Mouse (Mus musculus): ENCODE measurements at regions not wholly inside any gene's neighbourhood (a gene's known extent, or its start where the extent isn't known, plus 50 kb on each side); places are given as distances from the start of the nearest gene placed in this dataset.

- Histone ChIP-seq H3K4me1 (ENCODE audit: control insufficient read depth in 1 of 2, insufficient read depth in 2 of 2, low read length in 2 of 2) (no peaks in the 10 kb centered on the region), H3K9ac (ENCODE audit: control insufficient read depth, low read depth, low read length, poor library complexity, severe bottlenecking) (no peak overlapping the region), H3K9me3 (replicated peaks; ENCODE audit: insufficient read depth, low read length) (no peaks in the 10 kb centered on the region), H3K79me2 (ENCODE audit: control insufficient read depth, insufficient read depth, low read length, poor library complexity) (no peaks in the 10 kb centered on the region), H3K27me3 (ENCODE audit: control insufficient read depth in 1 of 2, insufficient read depth in 2 of 2, low read length in 2 of 2) (peaks cover 7 to 12% of the 10 kb centered on the region in 2 experiments), H3K36me3 (ENCODE audit: control insufficient read depth in 1 of 2, insufficient read depth in 2 of 2, low read length in 2 of 2) (no peaks in the 10 kb centered on the region), H3K4me3 (ENCODE audit: control insufficient read depth in 1 of 2, insufficient read depth in 1 of 2, low read depth in 2 of 2, low read length in 2 of 2) (no peak overlapping the region), H3K27ac (ENCODE audit: control insufficient read depth, low read depth, low read length) (no peak overlapping the region)
- TF ChIP-seq KAT2A (conservative IDR thresholded peaks at IDR 0.05; ENCODE audit: low read depth, low read length) (no peak), GABPA (IDR thresholded peaks at IDR 0.05; ENCODE audit: low read depth, low read length) (no peak), NRF1 (IDR thresholded peaks at IDR 0.05; ENCODE audit: insufficient read depth, low read depth, low read length, poor library complexity, severe bottlenecking) (no peak), SMC3 (IDR thresholded peaks at IDR 0.05; ENCODE audit: low read depth, low read length) (no peak), TBP (IDR thresholded peaks at IDR 0.05; ENCODE audit: low read depth, low read length) (no peak), MEF2A (IDR thresholded peaks at IDR 0.05; ENCODE audit: extremely low read depth, insufficient replicate concordance, low read depth, low read length, poor library complexity, severe bottlenecking) (no peak), MAZ (IDR thresholded peaks at IDR 0.05; ENCODE audit: low read depth, low read length) (no peak), ZMIZ1 (IDR thresholded peaks at IDR 0.05; ENCODE audit: low read depth, low read length) (no peak), JUND (IDR thresholded peaks at IDR 0.05; ENCODE audit: low read depth, low read length) (no peak)
- DNase-seq (ENCODE audit: low read depth, low spot score): no peak
Observed at GRCm38 (mm10) chr13:64000303-64000702, 88.7 kb downstream of the Hsd17b3 start.

GRCm38 (mm10) chr13:63998647-63999046 lies 90.4 kb downstream of the Hsd17b3 start:
- TF ChIP-seq TAL1 (IDR thresholded peaks at IDR 0.05; ENCODE audit: low read length): no peak
- TF ChIP-seq ZC3H11A (IDR thresholded peaks at IDR 0.05; ENCODE audit: low read depth, low read length): no peak
- no peak for TF ChIP-seq ELF1 (IDR thresholded peaks at IDR 0.05; ENCODE audit: low read depth, low read length)
- TF ChIP-seq MYB (IDR thresholded peaks at IDR 0.05; ENCODE audit: low read depth, low read length): no peak
- TF ChIP-seq ZNF384 (IDR thresholded peaks at IDR 0.05; ENCODE audit: low read depth, low read length): no peak
- no peak for TF ChIP-seq USF2 (IDR thresholded peaks at IDR 0.05; ENCODE audit: borderline replicate concordance in 1 of 2, insufficient read depth in 1 of 2, low read depth in 1 of 2, low read length in 2 of 2)
- TF ChIP-seq MXI1 (IDR thresholded peaks at IDR 0.05; ENCODE audit: low read depth, low read length): no peak
- TF ChIP-seq MEF2A (IDR thresholded peaks at IDR 0.05; ENCODE audit: extremely low read depth, insufficient replicate concordance, low read depth, low read length, poor library complexity, severe bottlenecking): no peak
- no peak for TF ChIP-seq BHLHE40 (IDR thresholded peaks at IDR 0.05; ENCODE audit: borderline replicate concordance, low read depth, low read length)
- TF ChIP-seq RCOR1 (IDR thresholded peaks at IDR 0.05; ENCODE audit: low read depth, low read length): no peak
- TF ChIP-seq POLR2AphosphoS2 (IDR thresholded peaks at IDR 0.05; ENCODE audit: low read length): no peak
- no peak for TF ChIP-seq JUND (IDR thresholded peaks at IDR 0.05; ENCODE audit: low read depth, low read length)
- TF ChIP-seq RAD21 (IDR thresholded peaks at IDR 0.05; ENCODE audit: low read depth, low read length): no peak
- no peak for TF ChIP-seq POLR2A (IDR thresholded peaks at IDR 0.05; ENCODE audit: control insufficient read depth in 1 of 2, insufficient read depth in 1 of 2, low read depth in 1 of 2, low read length in 2 of 2, poor library complexity in 1 of 2)
- TF ChIP-seq SIN3A (IDR thresholded peaks at IDR 0.05; ENCODE audit: low read length): no peak
- TF ChIP-seq UBTF (IDR thresholded peaks at IDR 0.05; ENCODE audit: borderline replicate concordance, insufficient read depth, low read depth, low read length): no peak
- no peak for TF ChIP-seq GABPA (IDR thresholded peaks at IDR 0.05; ENCODE audit: low read depth, low read length)
- TF ChIP-seq CTCF (IDR thresholded peaks at IDR 0.05 in 2 of 3, conservative IDR thresholded peaks at IDR 0.05 in 1 of 3; ENCODE audit: control insufficient read depth in 1 of 3, insufficient read depth in 1 of 3, low read depth in 2 of 3, low read length in 3 of 3, poor library complexity in 1 of 3, severe bottlenecking in 1 of 3): no peak
- TF ChIP-seq SMC3 (IDR thresholded peaks at IDR 0.05; ENCODE audit: low read depth, low read length): no peak
- no peak for TF ChIP-seq ZMIZ1 (IDR thresholded peaks at IDR 0.05; ENCODE audit: low read depth, low read length)

More at GRCm38 (mm10) chr13:63998647-63999046, 90.4 kb downstream of the Hsd17b3 start:
- Histone ChIP-seq H3K4me1 (ENCODE audit: control insufficient read depth in 1 of 2, insufficient read depth in 2 of 2, low read length in 2 of 2) (no peaks in the 10 kb centered on the region), H3K27ac (ENCODE audit: control insufficient read depth, low read depth, low read length) (no peak overlapping the region), H3K79me2 (ENCODE audit: control insufficient read depth, insufficient read depth, low read length, poor library complexity) (no peaks in the 10 kb centered on the region), H3K4me3 (ENCODE audit: control insufficient read depth in 1 of 2, insufficient read depth in 1 of 2, low read depth in 2 of 2, low read length in 2 of 2) (no peak overlapping the region), H3K9me3 (replicated peaks; ENCODE audit: insufficient read depth, low read length) (no peaks in the 10 kb centered on the region), H3K27me3 (ENCODE audit: control insufficient read depth in 1 of 2, insufficient read depth in 2 of 2, low read length in 2 of 2) (peaks cover 7 to 11% of the 10 kb centered on the region in 2 experiments), H3K9ac (ENCODE audit: control insufficient read depth, low read depth, low read length, poor library complexity, severe bottlenecking) (no peak overlapping the region), H3K36me3 (ENCODE audit: control insufficient read depth in 1 of 2, insufficient read depth in 2 of 2, low read length in 2 of 2) (no peaks in the 10 kb centered on the region)
- DNase-seq (ENCODE audit: low read depth, low spot score): no peak

Measured in MEL (cell line).